Mouse (Mus musculus): ENCODE data around the gene Bloc1s4.

Bloc1s4 gene

DNA sequence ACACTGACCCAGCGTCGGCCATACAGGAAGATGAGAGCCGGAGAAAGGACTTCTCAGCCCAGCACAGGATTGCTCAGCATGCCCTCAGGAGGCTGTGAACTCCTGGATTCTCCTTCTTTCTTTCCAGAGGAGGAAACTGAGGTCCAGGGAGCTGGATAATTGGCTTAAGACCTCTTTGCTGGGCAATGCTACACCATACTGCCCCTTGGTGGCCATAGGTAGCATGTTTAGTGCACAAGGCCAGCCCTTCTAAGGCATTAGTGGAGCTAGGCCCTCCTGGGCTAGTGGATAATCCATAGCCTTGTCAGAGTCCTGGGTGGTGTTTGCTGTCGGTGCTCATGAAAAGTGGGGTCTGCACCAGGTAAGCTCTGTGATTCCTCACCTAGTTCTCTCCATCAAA is 8.6 kb downstream of the Bloc1s4 start:
- peak; percentile 22 to 46 for DNase-seq

DNA sequence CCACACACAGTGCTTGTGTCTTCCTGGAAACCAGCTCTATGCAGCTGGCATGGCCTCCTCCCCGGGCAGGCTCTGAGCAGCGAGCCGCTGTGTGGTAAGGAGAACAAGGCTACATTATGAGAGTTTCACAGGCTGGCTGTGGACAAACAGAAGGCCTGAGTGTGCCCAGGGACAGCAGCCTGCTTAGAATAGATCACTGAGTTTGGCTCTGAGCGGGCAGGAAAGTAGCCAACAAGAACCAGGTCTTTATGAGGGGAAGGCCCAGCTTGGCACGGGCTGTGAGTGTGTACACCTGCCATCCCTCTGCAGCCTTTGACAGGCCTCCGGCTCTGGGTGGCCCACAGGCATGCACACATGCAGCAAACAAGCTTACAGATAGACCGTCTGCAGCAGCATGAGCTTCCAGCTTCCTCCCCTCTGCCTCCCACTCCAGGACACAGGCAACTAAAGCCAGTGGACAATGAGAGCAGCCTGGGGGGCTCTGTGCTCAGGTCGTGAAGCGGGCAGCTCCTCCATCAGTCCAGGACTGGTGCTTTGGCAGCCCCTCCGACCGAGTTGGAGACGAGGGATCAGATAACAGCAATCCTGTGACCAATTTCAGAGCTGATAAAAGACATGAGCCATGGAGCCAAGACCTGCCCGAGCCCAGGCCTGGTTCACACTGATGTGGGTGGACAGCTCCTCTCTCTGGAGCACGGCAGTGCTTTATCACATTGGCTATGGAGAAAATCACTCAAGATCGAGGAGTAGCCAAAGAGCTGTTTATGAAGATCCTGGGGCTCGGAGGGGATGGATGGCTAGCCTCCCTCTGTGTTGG is 9.4 kb downstream of the Bloc1s4 start:
- DNase-seq, result no peak

DNA sequence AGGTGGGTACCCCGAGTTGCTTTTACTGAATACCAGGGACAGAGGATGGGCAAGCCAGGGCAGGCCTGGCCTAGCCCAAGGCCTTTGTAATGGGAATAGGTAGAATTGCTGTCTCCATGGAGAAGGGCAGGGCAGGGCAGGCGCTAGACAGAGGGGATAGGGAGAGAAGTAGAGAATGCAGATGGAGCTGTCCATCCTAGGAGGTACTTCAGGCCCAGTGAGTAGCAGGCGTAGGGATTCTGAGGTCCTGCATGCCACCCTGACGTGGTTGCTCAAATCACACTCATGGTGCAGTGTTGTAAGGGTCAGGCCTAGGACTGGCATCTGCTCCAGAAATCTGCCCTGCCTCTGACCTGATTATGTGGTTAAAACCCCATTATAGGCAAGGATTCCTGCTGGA is 10.7 kb downstream of the Bloc1s4 start:
- peak in 1 of 2 experiments; percentile 37 for DNase-seq

DNA sequence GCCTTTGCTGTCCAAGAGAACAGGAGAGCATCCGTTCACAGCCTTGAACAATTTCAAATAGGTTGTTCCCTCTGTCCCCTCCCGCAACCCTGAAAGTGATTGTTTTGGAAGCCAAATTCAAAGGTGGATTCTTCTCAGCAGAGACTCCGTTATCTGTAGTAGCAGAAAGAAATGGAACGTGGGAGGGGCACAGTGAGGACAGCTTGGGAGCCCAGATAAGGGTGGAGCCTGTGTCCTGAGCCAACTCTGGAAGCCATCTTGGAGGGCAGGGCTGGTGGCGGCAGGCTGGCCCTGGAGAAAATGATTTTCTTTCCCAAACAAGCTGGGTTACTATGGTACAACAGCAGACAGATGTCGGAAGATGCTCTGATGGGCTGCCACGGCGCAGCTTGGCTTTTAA is 12.4 kb downstream of the Bloc1s4 start:
- no peak for DNase-seq

DNA sequence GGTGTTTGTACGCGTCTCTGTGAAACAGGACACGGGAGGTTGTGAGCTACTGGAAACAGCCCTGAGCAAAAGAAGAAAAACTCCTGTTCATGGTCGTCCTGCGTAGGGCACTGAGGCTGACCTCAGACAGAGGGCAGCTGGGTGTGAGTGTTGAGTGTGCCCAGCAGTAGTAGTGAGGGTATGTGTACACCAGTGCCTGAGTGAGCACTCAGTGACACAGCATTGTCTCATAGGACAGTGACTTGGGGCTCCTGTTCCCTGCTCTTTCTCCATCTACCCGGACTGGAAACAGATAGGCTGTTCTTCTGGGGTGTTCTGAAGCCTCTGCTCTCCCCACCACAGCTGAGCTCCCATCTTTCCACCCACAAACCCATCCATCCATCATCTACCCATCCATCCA is 13.3 kb downstream of the Bloc1s4 start:
- DNase-seq, result no peak

DNA sequence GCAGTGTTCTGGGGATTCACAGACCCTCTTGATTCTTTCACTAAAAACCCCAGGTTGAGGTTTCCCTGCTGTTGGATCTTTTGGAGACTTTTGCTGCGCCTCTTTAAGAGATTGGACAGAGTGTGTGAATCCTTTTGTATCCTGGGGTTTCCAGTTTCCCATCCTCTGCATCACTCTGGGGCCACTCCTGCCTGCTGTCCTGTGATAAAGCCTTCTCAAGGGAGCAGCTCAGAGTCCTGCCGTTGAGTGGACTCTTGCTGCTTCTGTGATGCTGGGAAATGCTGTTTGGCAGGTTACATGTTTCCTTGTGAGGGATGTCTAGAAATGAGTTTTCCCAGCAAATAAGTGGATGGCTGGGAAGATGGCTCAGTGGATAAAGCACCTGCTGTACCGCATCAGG is 15.0 kb downstream of the Bloc1s4 start:
- no peak for DNase-seq

DNA sequence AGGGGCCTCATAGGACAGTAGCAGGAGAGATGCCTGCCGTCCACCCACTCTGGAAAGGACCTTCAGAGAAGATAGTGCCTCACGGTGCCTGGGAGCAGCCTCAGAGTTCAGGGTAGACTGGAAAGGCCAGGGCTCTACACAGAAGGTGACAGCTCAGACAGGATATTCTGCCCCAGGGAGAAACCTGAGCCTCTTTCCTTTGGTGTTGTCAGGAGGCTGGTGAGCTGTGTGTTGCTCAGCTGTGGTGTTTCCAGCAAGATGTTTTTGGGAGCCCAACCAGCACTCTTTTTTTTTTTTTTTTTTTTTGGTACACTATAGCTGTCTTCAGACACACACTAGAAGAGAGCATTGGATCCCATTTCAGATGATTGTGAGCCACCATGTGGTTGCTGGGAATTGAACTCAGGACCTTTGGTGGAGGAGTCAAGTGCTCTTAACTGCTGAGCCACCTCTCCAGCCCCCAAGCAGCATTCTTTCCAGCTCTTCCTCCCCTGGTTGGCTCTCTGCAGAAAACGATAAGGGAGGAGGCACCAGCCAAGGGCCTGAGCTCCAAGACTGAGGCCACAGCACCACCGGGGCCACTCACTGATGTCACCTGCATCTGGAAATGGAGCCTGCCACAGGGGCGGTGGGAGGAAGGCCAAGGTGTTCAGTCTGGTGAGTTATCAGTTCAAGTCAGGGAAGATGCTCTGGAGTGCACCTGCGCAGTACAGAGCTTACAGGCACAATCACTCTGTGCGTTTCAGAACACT is 16.4 kb downstream of the Bloc1s4 start:
- no peak for DNase-seq

DNA sequence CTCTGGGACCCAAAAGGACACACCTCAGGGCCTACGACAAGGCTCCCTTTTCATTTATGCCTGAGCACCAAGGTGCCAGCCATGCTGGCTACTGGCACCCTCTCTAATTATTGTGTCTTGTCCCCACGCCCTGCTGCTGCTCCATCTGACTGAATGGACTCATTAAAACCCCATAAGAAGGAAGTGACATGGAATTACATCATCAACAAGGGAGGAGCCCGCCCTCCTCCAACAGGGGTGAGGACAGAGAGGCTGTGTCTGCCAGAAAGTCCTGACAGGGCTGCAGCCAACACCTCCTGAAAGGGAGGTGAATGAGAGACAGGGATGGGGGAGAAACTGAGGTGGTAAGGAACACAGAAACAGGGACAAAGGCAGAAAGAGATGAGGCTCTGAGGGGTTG is 17.8 kb downstream of the Bloc1s4 start:
- peak in 1 of 2 experiments; percentile 36 for DNase-seq

DNA sequence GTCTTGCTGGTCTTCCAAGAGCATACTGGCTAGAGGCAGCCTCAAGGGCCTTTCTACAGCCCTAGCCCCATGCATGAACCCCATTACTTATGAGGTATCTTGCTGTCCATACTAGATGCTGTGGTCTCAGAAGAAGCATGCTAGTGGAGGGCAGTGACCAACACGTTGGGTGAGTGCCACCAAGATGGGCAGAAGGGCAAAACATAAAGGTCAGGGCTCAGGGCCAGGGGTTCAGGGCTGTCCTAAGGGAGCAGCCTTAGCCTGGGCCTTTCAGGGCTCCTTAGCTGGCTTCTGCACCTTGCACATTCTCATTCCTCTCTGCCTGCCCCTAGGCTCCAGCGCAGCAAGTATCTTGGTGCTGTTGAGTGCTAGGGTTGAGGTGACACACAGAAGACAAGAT is 18.5 kb downstream of the Bloc1s4 start:
- DNase-seq, result no peak

DNA sequence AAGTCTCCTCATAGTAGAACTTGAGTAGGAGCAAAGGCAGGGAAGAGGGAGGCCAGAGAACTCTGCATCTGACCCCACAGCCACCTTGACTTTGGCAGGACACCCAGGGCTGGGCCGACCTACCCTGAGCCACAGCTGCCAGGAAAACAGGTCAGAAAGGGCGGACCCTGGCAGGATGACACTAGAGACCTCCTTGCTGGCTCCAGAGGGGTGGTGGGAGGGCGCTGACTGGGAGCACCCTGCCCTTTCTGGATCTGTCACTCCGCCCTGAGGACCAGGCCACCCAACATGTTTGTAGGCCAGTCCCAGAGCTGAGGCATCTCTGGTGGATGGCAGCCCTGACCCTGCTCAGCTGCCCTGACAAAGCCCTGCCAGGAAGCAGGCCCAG is 19.4 kb downstream of the Bloc1s4 start:
- no peak for DNase-seq

DNA sequence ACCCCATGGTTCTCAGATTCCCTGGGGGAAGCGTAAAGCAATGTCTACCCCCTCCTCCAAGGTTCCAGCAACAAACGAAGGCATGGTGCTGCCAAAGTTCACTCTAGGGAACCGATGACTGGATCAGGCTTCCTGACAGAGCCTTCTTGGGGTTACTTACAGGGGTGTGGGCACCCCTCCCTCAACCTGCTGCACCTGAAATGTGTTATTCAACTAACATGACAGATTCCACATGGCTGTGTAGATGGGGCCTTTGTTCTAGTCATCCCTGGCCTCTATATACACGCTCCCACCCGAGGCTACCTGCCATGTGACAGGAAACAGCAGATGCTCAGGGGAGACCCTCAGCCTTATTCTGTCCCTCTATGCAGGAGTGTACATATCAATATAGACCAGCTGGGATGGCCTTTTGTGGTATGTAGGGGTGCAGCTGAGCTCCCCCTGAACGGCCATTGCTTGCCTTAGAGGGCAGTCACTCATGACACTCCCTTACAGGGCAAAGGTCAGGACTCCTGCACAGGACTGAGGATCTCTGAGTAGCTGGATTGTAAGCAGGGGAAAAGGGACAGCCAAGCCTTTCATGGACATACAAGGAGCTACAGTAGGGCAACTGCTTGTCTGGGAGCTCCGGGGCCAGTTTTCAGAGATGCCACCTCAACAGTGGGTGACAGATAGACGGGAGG is 19.9 kb downstream of the Bloc1s4 start:
- no peak for DNase-seq

DNA sequence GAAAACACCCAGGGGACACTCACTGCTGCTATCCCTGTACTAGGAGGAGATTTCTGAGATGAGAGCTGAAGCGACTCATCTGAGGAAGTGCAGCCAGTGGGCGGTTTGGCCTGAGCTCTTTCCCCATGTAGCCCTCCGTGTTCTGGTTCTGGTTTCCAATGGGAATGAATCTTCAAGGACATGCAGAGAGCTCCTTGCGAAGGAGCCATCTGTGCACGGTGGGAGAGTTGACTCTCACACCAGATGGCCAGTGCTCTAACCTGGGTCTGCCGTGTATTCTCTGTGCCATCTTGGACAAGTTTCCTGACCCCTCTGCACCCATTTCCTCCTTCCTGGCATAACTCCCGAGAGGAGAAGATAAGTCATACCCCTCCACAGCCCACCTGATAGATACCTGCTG is 20.7 kb downstream of the Bloc1s4 start:
- DNase-seq, result no peak

DNA sequence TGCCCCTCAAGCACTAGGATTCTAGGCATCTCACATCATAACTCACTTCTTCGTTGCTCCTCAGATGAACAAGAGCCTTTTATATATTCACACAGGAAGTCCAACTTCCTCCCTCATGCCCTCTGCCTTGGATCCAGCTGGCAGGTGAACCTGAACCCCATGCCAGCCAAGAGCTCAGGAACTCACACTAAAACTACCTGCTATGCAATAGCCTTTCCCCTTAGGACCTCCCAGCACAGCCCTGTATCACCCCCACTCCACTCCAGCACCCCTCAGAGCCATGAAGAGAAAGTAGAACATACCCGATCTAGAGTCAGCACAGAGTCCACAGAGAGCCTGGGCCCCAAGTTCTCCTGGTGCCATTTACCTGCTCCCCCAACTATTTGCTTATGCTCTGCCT is 21.3 kb downstream of the Bloc1s4 start:
- DNase-seq, result no peak

DNA sequence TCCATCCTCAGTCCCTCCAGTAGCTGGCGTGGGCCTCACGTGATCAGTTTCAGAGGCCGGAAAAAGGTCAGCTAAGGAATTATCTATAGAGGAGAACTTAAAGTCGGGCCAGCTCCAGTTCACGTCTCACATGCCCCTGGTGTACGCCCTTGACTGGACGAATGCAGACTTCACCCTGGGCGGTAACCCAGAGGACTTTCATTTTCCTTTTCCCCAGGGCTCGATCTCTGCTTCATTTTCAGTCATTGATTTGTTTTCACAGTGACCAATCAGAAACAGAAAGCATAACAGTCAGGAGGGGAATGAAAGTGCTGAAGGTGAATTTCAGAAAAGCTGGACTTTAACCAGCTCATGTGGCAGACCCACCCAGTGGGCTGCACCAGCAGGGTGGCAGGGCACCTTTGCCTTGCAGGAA is 22.1 kb downstream of the Bloc1s4 start:
- peak; percentile 29 to 48 for DNase-seq

DNA sequence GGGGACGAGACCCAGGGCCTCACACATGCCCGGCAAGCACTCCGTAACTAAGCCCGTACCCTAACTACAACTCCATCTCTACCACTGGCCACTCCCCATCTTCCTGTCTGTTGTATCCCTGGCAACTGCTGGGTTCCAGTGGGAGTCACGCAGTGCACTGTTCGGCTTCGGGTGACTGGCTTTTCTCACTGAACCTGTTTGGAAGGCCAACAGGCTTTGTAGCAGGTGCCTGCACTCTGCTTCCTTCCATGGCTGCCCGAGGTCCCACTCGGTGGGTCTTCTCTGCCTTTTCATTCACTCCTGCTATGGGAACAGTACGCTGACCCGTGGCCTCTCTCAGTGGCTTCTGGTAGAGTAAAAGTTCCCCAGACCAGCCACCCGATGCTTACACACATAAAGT is 22.6 kb downstream of the Bloc1s4 start:
- DNase-seq, result no peak

DNA sequence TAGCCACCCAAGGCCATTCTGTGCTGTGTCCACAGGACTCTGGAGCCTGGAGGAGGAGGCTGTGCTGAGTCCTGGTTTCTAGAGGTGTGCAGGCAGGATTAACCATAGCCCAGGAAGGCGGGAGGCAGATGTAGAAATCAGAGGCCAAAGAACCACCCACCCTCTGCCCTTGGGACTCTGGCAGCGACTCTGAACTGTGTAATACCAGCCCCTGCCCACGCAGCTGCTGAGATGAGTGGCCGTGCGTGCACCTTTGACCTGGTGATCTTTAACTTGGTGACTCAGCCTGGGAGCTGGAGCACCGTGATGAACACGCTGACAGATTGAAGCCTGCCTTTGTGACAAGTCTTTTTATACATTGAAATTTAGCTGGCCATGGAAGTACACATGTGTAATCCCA is 24.2 kb downstream of the Bloc1s4 start:
- peak; percentile 45 to 51 for DNase-seq

DNA sequence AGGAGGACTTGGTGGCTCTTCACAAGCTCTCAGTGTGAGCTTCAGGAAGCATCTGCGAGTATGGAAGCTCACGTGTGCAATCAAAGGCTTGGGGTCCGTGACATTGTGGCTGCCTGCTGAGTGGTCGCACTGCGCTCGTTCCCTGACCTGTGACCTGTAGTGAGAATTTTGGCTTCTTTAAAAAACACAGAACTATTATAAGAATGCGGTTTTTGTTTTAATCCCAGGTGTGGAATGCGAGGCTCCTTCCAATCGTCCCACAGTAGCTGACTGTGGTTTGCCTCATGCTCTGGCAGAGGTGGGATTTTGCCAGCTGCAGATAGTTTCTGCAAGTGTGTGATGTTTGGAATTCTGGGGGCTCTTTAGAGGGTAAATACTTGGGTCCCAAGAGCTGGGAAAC is 25.1 kb downstream of the Bloc1s4 start:
- DNase-seq, result no peak

DNA sequence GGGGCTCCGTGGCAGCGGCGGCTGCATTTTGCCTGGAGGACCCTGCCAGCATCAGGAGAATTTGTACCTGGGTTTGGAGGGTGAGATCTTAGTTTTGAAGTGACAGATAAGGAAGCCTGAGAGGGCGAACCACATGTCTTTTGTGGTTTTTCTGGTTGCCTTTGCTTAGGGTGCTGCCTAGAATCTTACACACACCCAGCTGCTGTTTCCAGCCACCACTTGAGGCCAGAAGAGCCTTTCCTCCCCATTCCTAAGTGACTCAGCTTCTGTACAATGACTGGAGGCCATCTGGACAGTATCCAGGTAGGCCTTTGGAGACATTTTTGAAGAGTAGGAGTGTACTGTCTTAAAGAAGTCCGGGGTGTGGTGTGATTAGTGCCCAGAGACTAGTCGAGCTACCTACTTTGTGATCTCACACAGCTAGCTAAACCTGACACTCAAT is 26.0 kb downstream of the Bloc1s4 start:
- DNase-seq, result peak; percentile 84 to 90

DNA sequence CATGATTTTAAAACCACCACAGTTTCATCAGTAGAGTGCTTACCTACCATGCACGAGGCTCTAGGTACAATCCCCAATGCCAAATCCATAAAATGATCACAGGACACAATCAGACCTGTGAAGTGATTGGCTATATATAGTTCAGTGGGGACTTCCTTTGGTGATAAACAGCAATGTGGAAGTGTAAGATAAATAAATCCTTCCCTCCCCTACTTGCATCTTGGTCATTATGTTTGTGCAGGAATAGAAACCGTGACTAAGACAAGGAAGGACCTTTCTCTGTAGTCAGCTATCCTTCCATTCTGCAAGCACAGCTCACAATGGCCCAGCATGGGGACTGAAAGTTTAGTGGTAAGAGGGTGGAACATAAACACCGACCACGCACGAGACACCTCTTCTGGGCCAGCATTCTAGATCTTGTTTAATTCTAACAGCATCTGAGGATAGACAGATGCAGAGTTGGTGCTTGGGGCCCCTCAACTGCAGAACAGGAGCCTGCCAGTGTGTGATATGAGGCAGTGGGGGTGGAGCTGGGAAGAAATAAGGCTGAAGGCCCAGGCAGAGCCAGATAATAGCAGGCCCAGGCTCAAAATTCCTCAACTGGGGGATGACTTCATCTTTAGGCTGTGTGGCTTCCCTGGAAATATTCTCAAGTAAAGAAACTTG is 27.6 kb downstream of the Bloc1s4 start:
- no peak for DNase-seq

DNA sequence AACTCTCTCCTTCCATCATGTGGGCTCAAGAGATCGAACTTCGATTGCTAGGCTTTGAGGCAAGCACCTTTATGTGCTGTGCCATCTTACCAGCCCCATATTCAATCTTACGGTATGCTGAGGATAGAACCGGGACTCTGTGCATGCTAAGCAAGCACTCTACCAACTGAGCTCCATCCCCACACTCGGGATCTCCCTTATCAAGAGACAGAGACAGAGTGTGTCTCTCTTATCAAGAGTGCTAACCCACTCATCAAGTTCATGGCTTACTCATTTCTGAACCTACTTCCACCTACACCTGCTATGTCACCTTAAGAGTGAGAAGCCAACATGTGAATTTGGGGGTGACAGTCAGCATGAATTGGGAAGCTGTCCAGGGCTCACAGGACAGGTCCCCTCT is 28.2 kb downstream of the Bloc1s4 start:
- no peak for DNase-seq

DNA sequence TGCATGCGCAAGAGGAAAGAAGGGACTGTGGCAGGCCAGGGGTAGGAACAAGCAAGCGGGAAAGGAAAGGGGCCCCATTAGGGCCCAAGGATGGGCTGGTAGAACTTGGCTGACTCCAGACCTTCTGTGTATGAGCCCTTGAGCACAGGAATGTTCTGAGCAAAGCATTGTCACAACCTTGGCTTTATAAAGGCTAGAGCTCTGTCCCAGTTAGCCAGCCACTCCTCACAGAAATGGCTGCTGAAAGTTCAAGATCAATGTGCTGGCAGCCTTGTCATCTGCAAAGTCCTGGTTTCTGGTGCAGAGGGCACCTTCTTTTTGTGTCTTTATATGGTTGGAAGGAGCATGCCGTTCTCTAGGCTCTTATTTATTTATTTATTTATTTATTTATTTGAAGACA is 28.8 kb downstream of the Bloc1s4 start:
- no peak for DNase-seq

DNA sequence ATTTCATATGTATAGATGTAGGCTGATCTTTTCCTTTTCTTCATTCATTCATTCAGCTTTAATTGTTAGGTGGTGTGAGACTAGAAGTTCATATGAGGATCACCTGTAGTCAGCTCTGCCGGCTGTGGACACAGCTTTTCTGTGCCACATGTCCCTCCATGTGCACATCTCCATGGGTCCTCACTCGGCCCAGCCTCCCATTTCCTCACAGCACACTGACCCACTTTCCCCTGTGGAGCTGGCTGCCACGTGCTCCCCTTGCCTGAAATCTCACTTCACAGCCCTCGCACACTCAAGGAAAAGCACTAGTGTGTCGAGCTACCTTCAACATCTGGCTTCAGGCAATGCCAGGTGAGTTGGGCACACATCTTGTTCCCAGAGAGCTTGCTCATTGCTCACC is 29.3 kb downstream of the Bloc1s4 start:
- no peak for DNase-seq

DNA sequence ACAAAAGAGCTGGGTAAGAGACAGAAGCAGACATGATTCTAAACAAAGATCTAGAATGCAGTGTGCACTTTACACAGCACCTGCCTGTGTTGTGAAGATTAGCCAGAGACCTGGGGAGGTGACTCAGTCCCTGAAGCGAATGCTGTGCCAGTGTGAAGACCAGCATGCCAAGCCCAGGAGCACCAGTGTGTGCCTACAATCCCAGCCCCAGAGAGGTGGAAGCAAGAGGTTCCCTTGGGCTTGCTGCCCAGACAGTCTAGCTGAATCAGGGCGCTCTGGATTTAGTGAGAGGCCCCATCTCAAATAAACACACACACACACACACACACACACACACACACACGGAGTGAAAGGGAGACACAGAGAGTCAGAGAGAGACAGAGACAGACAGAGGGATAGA is 30.6 kb downstream of the Bloc1s4 start:
- DNase-seq, result no peak
